31 mouse cellular contexts compared by ENCODE assay signal in the genomic region with DNA sequence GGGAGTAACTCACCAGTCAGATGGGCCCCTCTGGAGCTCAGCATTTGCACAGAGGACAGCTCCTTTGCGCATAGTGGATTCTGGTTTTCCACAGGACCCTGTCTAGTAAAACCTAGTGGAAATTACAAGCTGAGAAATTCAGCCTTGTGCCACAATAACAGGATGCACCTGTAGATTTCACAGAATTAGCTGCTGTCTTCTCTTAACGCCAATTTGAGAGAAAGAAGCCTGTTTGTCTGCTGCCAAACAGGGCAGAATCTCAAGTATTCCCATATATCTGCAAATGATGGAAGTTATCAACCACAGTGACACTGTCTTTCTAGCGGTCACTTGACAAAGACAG. TPM values are rescaled to one million over a fixed set of nuclear protein-coding genes. Genes with fewer than 3 reads are reported as not detected.
DNase-seq lines count a peak whose midpoint lies in the region; ATAC-seq and TF ChIP-seq lines count a peak whose summit lies in the region.
"Had no signal": no experiment of that assay in that cellular context is flagged by ENCODE, and none has a peak within 500 bp of the region (broad histone marks: within the 10 kb centered on the region; RNA-seq: fewer than 3 reads in every experiment).

No protein-coding gene starts in this region.

- no peaks in the 10 kb centered on the region for H3K36me3 ChIP-seq in liver, postnatal 0 days (replicated peaks; ENCODE audit: insufficient read depth, low read length)
- H3K36me3 ChIP-seq: embryonic facial prominence, embryonic 13.5 days; forebrain, embryonic 12.5 days; hindbrain, embryonic 13.5 days; limb, embryonic 12.5 days; liver, embryonic 12.5 days; neural tube, embryonic 12.5 days had no signal

- H3K27me3 ChIP-seq in liver, postnatal 0 days (ENCODE audit: insufficient read depth, low read length), result no peaks in the 10 kb centered on the region
- H3K27me3 ChIP-seq: embryonic facial prominence, embryonic 13.5 days; forebrain, embryonic 12.5 days; hindbrain, embryonic 13.5 days; limb, embryonic 12.5 days; liver, embryonic 12.5 days; megakaryocyte, embryonic 14.5 days; neural tube, embryonic 12.5 days had no signal

- WGBS in liver, postnatal 0 days (ENCODE audit: insufficient replicate concordance), result 64% methylated on average over 3 of the region's 3 CpGs

- H3K4me2 ChIP-seq in liver, postnatal 0 days (ENCODE audit: low read depth, low read length), result no peak overlapping the region
- H3K4me2 ChIP-seq: embryonic facial prominence, embryonic 13.5 days; forebrain, embryonic 12.5 days; hindbrain, embryonic 13.5 days; limb, embryonic 12.5 days; liver, embryonic 12.5 days; lung, embryonic 14.5 days; neural tube, embryonic 12.5 days had no signal

- DNase-seq in liver, postnatal 0 days, result no peak
- DNase-seq in liver, result no peak
- DNase-seq in T-cell, adult 2 months (ENCODE audit: low spot score), result peak; percentile 51
- DNase-seq in thymus, postnatal 0 days (ENCODE audit: low spot score), result peak; percentile 81
- DNase-seq in layer of hippocampus, postnatal 25 days (ENCODE audit: extremely low spot score in 1 of 2, low spot score in 1 of 2), result no peak
- DNase-seq in cerebellum, adult 9-10 months, result no peak
- no peak for DNase-seq in natural killer cell, adult 2 months (ENCODE audit: low spot score in 2 of 2)
- DNase-seq: adrenal gland, adult 2 months; cerebellum, adult 11-12 months; cerebellum, postnatal 36 days; embryo, embryonic 11 days; gastrocnemius, postnatal 36 days; kidney, adult 18-20 months; kidney, postnatal 10 days; lung, embryonic 14.5 days; midbrain, embryonic 14.5 days; right cerebral cortex, postnatal 14 days had no signal

- no peak for TF ChIP-seq EP300 in liver, postnatal 0 days (IDR thresholded peaks at IDR 0.05; ENCODE audit: low read depth)

- ATAC-seq in liver, postnatal 0 days, result peak; percentile 27; the same call in 1 of the 2 replicates
- ATAC-seq: liver, embryonic 12.5 days had no signal

- H3K4me3 ChIP-seq in liver, postnatal 0 days (ENCODE audit: low read depth, low read length), result no peak overlapping the region
- H3K4me3 ChIP-seq: embryonic facial prominence, embryonic 13.5 days; erythroblast, embryonic 14.5 days; forebrain, embryonic 12.5 days; hindbrain, embryonic 13.5 days; limb, embryonic 12.5 days; liver, embryonic 12.5 days; megakaryocyte, embryonic 14.5 days; neural tube, embryonic 12.5 days had no signal

- H3K27ac ChIP-seq in liver, postnatal 0 days (ENCODE audit: low read depth), result peak overlapping the region; percentile 78
- H3K27ac ChIP-seq: embryonic facial prominence, embryonic 13.5 days; forebrain, embryonic 12.5 days; hindbrain, embryonic 13.5 days; limb, embryonic 12.5 days; liver, embryonic 12.5 days; neural tube, embryonic 12.5 days had no signal

- no peak for TF ChIP-seq CTCF in liver, postnatal 0 days (IDR thresholded peaks at IDR 0.05; ENCODE audit: low read depth)

- no peak overlapping the region for H3K9ac ChIP-seq in liver, postnatal 0 days (replicated peaks)
- H3K9ac ChIP-seq: embryonic facial prominence, embryonic 13.5 days; forebrain, embryonic 12.5 days; hindbrain, embryonic 13.5 days; limb, embryonic 12.5 days; liver, embryonic 12.5 days; lung, embryonic 14.5 days; neural tube, embryonic 12.5 days had no signal

- no peaks in the 10 kb centered on the region for H3K9me3 ChIP-seq in liver, postnatal 0 days (ENCODE audit: low read length)
- H3K9me3 ChIP-seq: embryonic facial prominence, embryonic 13.5 days; forebrain, embryonic 12.5 days; hindbrain, embryonic 13.5 days; limb, embryonic 12.5 days; liver, embryonic 12.5 days; neural tube, embryonic 12.5 days had no signal

- H3K4me1 ChIP-seq in liver, postnatal 0 days (ENCODE audit: insufficient read depth), result no peaks in the 10 kb centered on the region
- H3K4me1 ChIP-seq: embryonic facial prominence, embryonic 13.5 days; forebrain, embryonic 12.5 days; hindbrain, embryonic 13.5 days; limb, embryonic 12.5 days; liver, embryonic 12.5 days; neural tube, embryonic 12.5 days had no signal

RNA-seq across cellular contexts. Expression of a gene that starts 6.5 kb away (rescaled TPM):
- 0.06 and 0.23 TPM in 2 replicates for polyA plus RNA-seq in liver, postnatal 0 days (2015; fragmentation: Nextera tagmentation; extraction: Ambion mirVana)
- polyA plus RNA-seq in thymus, postnatal 0 days (2015; fragmentation: Nextera tagmentation; extraction: Ambion mirVana), result 46.0 and 51.1 TPM in 2 replicates
- under 1 TPM in 1 of 2 experiments, not detected in 1; 0.12 TPM for total RNA-seq in layer of hippocampus, postnatal 25 days (2021)
- polyA plus RNA-seq: adrenal gland, adult 2 months; C2C12; embryonic facial prominence, embryonic 13.5 days; forebrain, embryonic 12.5 days; limb, embryonic 12.5 days; liver, embryonic 12.5 days; lung, embryonic 14.5 days; midbrain, embryonic 14.5 days; neural tube, embryonic 12.5 days had no signal

RNA-seq across cellular contexts. Expression of a gene that starts 10.0 kb away (rescaled TPM):
- not detected in 2 replicates for polyA plus RNA-seq in liver, postnatal 0 days (2015; fragmentation: Nextera tagmentation; extraction: Ambion mirVana)
- polyA plus RNA-seq in thymus, postnatal 0 days (2015; fragmentation: Nextera tagmentation; extraction: Ambion mirVana), result not detected in 2 replicates
- not detected for total RNA-seq in layer of hippocampus, postnatal 25 days (2021)
- total RNA-seq: adrenal gland, adult 2 months; adrenal gland, postnatal 4 days; gastrocnemius, postnatal 36 days; heart, adult 8-10 months; heart, postnatal 25 days; layer of hippocampus, adult 18-20 months; left cerebral cortex, postnatal 14 days had no signal
- polyA plus RNA-seq: adrenal gland, adult 2 months; C2C12; embryonic facial prominence, embryonic 13.5 days; erythroblast, embryonic 14.5 days; forebrain, embryonic 12.5 days; hindbrain, embryonic 13.5 days; limb, embryonic 12.5 days; liver, embryonic 12.5 days; lung, embryonic 14.5 days; midbrain, embryonic 14.5 days; neural tube, embryonic 12.5 days had no signal

RNA-seq across cellular contexts. Expression of a gene that starts 32.2 kb away (rescaled TPM):
- 46.9 and 50.8 TPM in 2 replicates for polyA plus RNA-seq in liver, postnatal 0 days (2015; fragmentation: Nextera tagmentation; extraction: Ambion mirVana)
- polyA plus RNA-seq in thymus, postnatal 0 days (2015; fragmentation: Nextera tagmentation; extraction: Ambion mirVana), result 188 and 189 TPM in 2 replicates
- 10 to 100 TPM; 83.5 to 87.1 TPM for total RNA-seq in layer of hippocampus, postnatal 25 days (2021)

Comparison
In these comparisons a context has a peak if more than half of its experiments do, and no peak if none do; other contexts are left out.
1. DNase-seq: peak in T-cell, adult 2 months (single experiment) and thymus, postnatal 0 days (single experiment); none in liver, postnatal 0 days (single experiment), liver (single experiment), layer of hippocampus, postnatal 25 days (0 of 2), cerebellum, adult 9-10 months (single experiment) and natural killer cell, adult 2 months (0 of 2).
2. RNA of a gene that starts 6.5 kb away (polyA plus RNA-seq): 46.0 to 51.1 TPM in thymus, postnatal 0 days; 0.06 to 0.23 TPM in liver, postnatal 0 days; every median in the first group is over 10 times any median in the second.